Mouse (Mus musculus) lung, postnatal 0 days (tissue): Measurements from ENCODE around the gene Brms1l.

Source experiments
- CTCF ChIP-seq: IDR thresholded peaks from 2 replicates; pipeline ENCODE4 v1.5.1; 2016; ENCODE audit warnings: antibody characterized with exemption, mild to moderate bottlenecking
- EP300 ChIP-seq: IDR thresholded peaks from 2 replicates; pipeline ENCODE4 v1.6.1; 2016; ENCODE audit warnings: antibody characterized with exemption, mild to moderate bottlenecking, control low read depth

DNA sequence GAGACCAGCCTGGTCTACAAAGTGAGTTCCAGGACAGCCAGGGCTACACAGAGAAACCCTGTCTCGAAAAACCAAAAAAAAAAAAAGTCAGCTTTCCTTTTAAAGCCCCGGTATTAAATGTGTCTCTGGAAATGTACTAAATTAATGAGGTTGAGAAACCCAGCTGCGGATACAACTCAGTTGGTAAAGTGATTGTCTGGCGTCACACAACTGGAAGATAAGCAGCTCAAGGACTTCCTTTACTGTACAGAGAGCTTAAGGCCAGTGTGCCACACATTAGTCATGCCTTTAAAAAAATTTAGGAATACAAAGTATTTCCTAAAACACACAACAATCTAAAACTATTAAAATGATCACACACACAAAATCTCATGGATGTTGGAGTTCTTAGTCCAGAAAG is 37.4 kb upstream of the Brms1l start:
- no peak for TF ChIP-seq CTCF
- TF ChIP-seq EP300 = no peak
